Mouse (Mus musculus) E14TG2a.4 (cell line): Measurements from ENCODE around the gene Mc1r.
"Not testable (repeated sequence)": the region's sequence is repeated elsewhere in the genome, so short reads cannot be mapped to it uniquely, and the experiment has no call there.

Experiments used
- H3K27me3 ChIP-seq: 2 replicates; pipeline ENCODE4 v1.6.1; 2014; ENCODE audit warnings: low read length, control low read depth; ENCODE audit not compliant: insufficient read depth
- H3K36me3 ChIP-seq: 2 replicates; pipeline ENCODE4 v1.6.1; 2014; ENCODE audit warnings: low read length, control low read depth; ENCODE audit not compliant: insufficient read depth
- H3K4me1 ChIP-seq: replicated peaks from 2 replicates; pipeline ENCODE4 v1.6.1; 2014; ENCODE audit warnings: low read depth, low read length, control low read depth
- H3K4me3 ChIP-seq: replicated peaks from 2 replicates; pipeline ENCODE4 v1.5.1; 2014; ENCODE audit warnings: mild to moderate bottlenecking, low read length
- H3K9me3 ChIP-seq: 2 replicates; pipeline ENCODE4 v1.6.1; 2014; ENCODE audit warnings: low read length, control low read depth
- CTCF ChIP-seq: conservative IDR thresholded peaks from 2 replicates; pipeline ENCODE4 v1.5.1; 2014; ENCODE audit warnings: low read length
- NANOG ChIP-seq: IDR thresholded peaks from 2 replicates; pipeline ENCODE4 v1.6.1; 2014; ENCODE audit warnings: borderline replicate concordance, low read length, mixed read lengths
- POU5F1 ChIP-seq: IDR thresholded peaks from 2 replicates; pipeline ENCODE4 v1.6.1; 2014; ENCODE audit warnings: low read length, borderline replicate concordance

Gene Mc1r

GRCm38 (mm10) chr8:123431616-123432365 lies 24.9 kb downstream of the Mc1r start:
- H3K9me3 ChIP-seq, result no peaks in the 10 kb centered on the region
- H3K4me3 ChIP-seq, result no peak overlapping the region
- no peaks in the 10 kb centered on the region for H3K4me1 ChIP-seq
- H3K27me3 ChIP-seq, result no peaks in the 10 kb centered on the region; the same call in 1 of the 2 replicates
- TF ChIP-seq NANOG (no peak), POU5F1 (no peak), CTCF (no peak)
- no peaks in the 10 kb centered on the region for H3K36me3 ChIP-seq

GRCm38 (mm10) chr8:123432381-123432780 lies 25.5 kb downstream of the Mc1r start:
- Histone ChIP-seq H3K27me3 (no peaks in the 10 kb centered on the region; the same call in 1 of the 2 replicates), H3K36me3 (no peaks in the 10 kb centered on the region), H3K4me1 (no peaks in the 10 kb centered on the region), H3K4me3 (no peak overlapping the region), H3K9me3 (no peaks in the 10 kb centered on the region)
- TF ChIP-seq NANOG (no peak), POU5F1 (no peak), CTCF (no peak)

GRCm38 (mm10) chr8:123433241-123433974 lies 26.5 kb downstream of the Mc1r start:
- not testable (repeated sequence) for H3K27me3 ChIP-seq, H3K36me3 ChIP-seq, H3K4me3 ChIP-seq, H3K4me1 ChIP-seq, H3K9me3 ChIP-seq

GRCm38 (mm10) chr8:123441788-123442187 lies 34.9 kb downstream of the Mc1r start:
- Histone ChIP-seq H3K9me3 (no peaks in the 10 kb centered on the region), H3K36me3 (no peaks in the 10 kb centered on the region), H3K4me1 (peaks cover 35% of the 10 kb centered on the region), H3K4me3 (no peak overlapping the region), H3K27me3 (no peaks in the 10 kb centered on the region)
- no peak for TF ChIP-seq NANOG
- no peak for TF ChIP-seq POU5F1
- no peak for TF ChIP-seq CTCF

- Histone ChIP-seq H3K27me3 (no peaks in the 10 kb centered on the region), H3K9me3 (no peaks in the 10 kb centered on the region), H3K36me3 (no peaks in the 10 kb centered on the region), H3K4me3 (no peak overlapping the region), H3K4me1 (peaks cover 40% of the 10 kb centered on the region)
- TF ChIP-seq CTCF (no peak), POU5F1 (no peak), NANOG (no peak)
Observed at GRCm38 (mm10) chr8:123442351-123442750, 35.4 kb downstream of the Mc1r start.

- H3K4me3 ChIP-seq, result peak overlapping the region; percentile 86
- H3K4me1 ChIP-seq, result peaks cover 47% of the 10 kb centered on the region
- no peaks in the 10 kb centered on the region for H3K27me3 ChIP-seq
- TF ChIP-seq CTCF (peak; percentile 54), POU5F1 (no peak)
- no peaks in the 10 kb centered on the region for H3K9me3 ChIP-seq
- no peaks in the 10 kb centered on the region for H3K36me3 ChIP-seq
Observed at GRCm38 (mm10) chr8:123442871-123443575, 36.1 kb downstream of the Mc1r start.

- TF ChIP-seq POU5F1, result no peak
- TF ChIP-seq CTCF, result no peak
- TF ChIP-seq NANOG, result no peak
- H3K4me1 ChIP-seq, result peaks cover 52% of the 10 kb centered on the region
- H3K4me3 ChIP-seq, result peak overlapping the region; percentile 86
- no peaks in the 10 kb centered on the region for H3K27me3 ChIP-seq
- no peaks in the 10 kb centered on the region for H3K36me3 ChIP-seq
- H3K9me3 ChIP-seq, result no peaks in the 10 kb centered on the region
Observed at GRCm38 (mm10) chr8:123443576-123443921, 36.6 kb downstream of the Mc1r start.

GRCm38 (mm10) chr8:123444131-123444530 lies 37.2 kb downstream of the Mc1r start:
- peaks cover 58% of the 10 kb centered on the region for H3K4me1 ChIP-seq
- no peak for TF ChIP-seq CTCF
- TF ChIP-seq POU5F1, result no peak
- no peak for TF ChIP-seq NANOG
- H3K4me3 ChIP-seq, result peak overlapping the region; percentile 86; the same call in 1 of the 2 replicates
- H3K36me3 ChIP-seq, result peaks cover 2% of the 10 kb centered on the region
- no peaks in the 10 kb centered on the region for H3K9me3 ChIP-seq
- H3K27me3 ChIP-seq, result no peaks in the 10 kb centered on the region
